Mouse (Mus musculus): Measurements from ENCODE around the gene Psmf1. TPM values are rescaled to one million over a fixed set of nuclear protein-coding genes. Genes with fewer than 3 reads are reported as not detected.

Psmf1 gene
- polyA plus RNA-seq, 1 experiment from 2014 or later = 45.8 TPM

DNA sequence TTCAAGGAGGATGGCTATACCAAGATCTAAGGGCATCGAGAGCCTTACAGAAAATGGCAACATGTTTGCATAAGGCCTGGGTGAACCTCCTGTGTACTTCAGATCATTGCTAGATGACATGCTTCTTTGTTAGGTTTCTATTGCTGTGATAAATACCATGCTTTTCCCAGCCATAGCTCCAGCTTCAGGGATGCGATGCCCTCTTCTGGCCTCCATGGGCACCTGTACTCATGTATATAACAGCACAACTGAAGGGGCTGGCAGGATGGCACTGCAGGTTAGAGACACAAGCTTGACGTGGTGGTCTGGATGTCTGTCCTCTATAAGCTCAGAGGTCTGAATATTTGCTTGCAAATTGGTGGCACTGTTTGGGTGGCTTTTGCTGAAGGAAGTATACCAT, 61.6 kb downstream of the Psmf1 start:
- H3K9me3 ChIP-seq (replicated peaks; ENCODE audit: control insufficient read depth, low read length) = no peaks in the 10 kb centered on the region
- DNase-seq (ENCODE audit: low spot score) (peak; percentile 44), ATAC-seq (replicated peaks; ENCODE audit: insufficient number of reproducible peaks, low FRiP score, low TSS enrichment, low read depth) (no peak)
- H3K9ac ChIP-seq (replicated peaks; ENCODE audit: low read length) = no peak overlapping the region
- H3K27ac ChIP-seq (replicated peaks; ENCODE audit: low read depth, low read length) = no peak overlapping the region
- WGBS = 56% methylated on average over 3 of the region's 3 CpGs
- H3K36me3 ChIP-seq (replicated peaks; ENCODE audit: control insufficient read depth, insufficient read depth, low read depth, low read length) = no peaks in the 10 kb centered on the region
- no peak overlapping the region for H3K4me3 ChIP-seq (ENCODE audit: low read depth, low read length)
- H3K4me1 ChIP-seq (ENCODE audit: control insufficient read depth, insufficient read depth, low read length) = no peaks in the 10 kb centered on the region
- no peak overlapping the region for H3K4me2 ChIP-seq (ENCODE audit: low read depth, low read length)
- no peaks in the 10 kb centered on the region for H3K27me3 ChIP-seq (ENCODE audit: control insufficient read depth, insufficient read depth, low read length)

DNA sequence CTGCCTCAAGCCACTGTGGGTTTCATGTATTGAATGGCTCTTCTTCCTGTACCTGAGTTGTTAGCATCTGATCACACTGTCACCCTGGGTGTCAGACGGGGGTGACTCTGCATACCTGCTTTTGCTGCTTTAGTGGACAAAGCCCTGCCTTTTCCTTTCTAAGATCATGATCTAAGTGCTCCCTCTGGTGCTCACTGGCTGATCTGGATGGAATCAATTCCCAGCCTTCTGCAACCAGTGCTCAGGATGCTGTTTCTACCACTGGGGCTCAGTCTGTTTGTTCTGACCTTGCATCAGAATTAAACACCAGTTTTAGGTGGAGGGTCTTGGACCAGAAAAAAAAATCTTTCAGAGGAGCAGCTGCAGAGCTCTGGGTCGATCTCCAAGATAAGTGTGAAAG, 67.8 kb downstream of the Psmf1 start:
- Histone ChIP-seq H3K27ac (replicated peaks; ENCODE audit: low read depth, low read length) (no peak overlapping the region), H3K4me1 (ENCODE audit: control insufficient read depth, insufficient read depth, low read length) (no peaks in the 10 kb centered on the region), H3K27me3 (ENCODE audit: control insufficient read depth, insufficient read depth, low read length) (no peaks in the 10 kb centered on the region), H3K9me3 (replicated peaks; ENCODE audit: control insufficient read depth, low read length) (no peaks in the 10 kb centered on the region), H3K4me3 (ENCODE audit: low read depth, low read length) (no peak overlapping the region), H3K9ac (replicated peaks; ENCODE audit: low read length) (no peak overlapping the region), H3K36me3 (replicated peaks; ENCODE audit: control insufficient read depth, insufficient read depth, low read depth, low read length) (no peaks in the 10 kb centered on the region), H3K4me2 (ENCODE audit: low read depth, low read length) (no peak overlapping the region)
- ATAC-seq (replicated peaks; ENCODE audit: insufficient number of reproducible peaks, low FRiP score, low TSS enrichment, low read depth) (no peak), DNase-seq (ENCODE audit: low spot score) (peak; percentile 15)
- WGBS = 62% methylated on average over 2 of the region's 2 CpGs

DNA sequence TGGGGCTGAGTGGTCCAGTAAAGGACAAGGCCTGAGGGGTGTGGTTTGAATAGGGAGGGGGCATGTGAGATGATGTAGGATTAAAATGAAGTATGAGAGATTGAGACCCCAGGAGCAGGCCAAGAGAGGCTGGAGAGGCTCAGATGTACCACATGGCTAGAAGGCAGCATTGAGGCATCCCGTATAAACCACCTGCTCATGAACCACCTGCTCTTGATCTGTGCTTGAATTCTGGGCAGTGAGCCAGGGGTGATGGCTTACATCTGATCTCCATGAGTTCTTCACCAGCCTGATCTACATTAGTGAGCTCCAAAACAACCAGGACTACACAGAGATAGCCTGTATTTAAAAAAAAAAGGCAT, 73.0 kb downstream of the Psmf1 start:
- WGBS = 75% methylated on average over 1 of the region's 1 CpGs
- H3K9ac ChIP-seq (replicated peaks; ENCODE audit: low read length) = no peak overlapping the region
- peak; percentile 52 for ATAC-seq (replicated peaks; ENCODE audit: insufficient number of reproducible peaks, low FRiP score, low TSS enrichment, low read depth)

DNA sequence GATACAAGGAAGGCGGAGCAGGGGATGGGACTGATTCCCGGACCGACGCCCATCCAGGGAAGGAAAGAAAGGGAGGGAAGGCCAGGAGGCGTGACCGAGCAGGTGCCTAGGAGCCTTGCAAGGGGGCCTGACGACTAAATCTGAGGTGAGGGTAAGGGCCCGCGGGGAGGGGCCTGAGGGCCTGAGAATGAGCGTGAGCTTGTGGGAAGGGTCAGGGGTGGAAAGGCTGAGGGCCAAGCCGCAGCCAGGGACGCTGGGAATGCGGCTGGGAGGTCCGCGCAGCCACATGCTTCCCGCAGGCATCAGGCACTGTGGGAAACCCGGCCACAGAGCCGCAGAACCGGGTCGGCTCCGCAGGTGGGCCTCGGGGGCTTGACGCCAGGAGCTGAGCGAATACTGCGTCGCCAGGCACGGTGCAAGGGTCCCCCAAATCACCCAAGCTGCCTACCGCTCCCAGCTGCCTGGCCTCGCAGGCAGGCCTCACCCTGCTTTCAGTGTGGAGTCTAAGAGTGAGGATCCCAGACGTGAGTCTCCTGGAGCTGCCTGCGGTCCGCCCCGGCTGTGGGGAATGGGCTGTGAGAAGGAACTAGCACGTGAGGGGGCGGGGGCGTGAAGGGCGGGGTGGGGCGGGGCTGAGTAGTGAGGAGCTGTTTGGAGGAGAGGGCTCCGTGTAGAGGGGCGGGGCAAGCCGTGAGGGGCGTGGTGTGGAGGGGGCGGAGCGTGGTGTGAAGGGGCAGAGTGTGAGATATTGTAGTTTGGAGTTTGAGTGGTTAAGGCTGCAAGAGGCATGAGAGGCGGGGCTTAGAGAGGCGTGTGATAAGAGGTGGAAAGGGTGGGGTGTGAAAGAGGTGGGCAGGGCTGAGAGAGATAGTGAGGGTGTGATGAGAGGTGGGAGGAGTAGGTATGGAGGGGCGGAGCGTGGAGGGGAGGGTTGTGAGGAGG, 73.7 kb downstream of the Psmf1 start:
- Histone ChIP-seq H3K27ac (replicated peaks; ENCODE audit: low read depth, low read length) (no peak overlapping the region), H3K9ac (replicated peaks; ENCODE audit: low read length) (no peak overlapping the region), H3K4me3 (ENCODE audit: low read depth, low read length) (no peak overlapping the region), H3K4me1 (ENCODE audit: control insufficient read depth, insufficient read depth, low read length) (no peaks in the 10 kb centered on the region), H3K36me3 (replicated peaks; ENCODE audit: control insufficient read depth, insufficient read depth, low read depth, low read length) (no peaks in the 10 kb centered on the region), H3K4me2 (ENCODE audit: low read depth, low read length) (peak overlapping the region; percentile 19; the same call in 1 of the 2 replicates), H3K27me3 (ENCODE audit: control insufficient read depth, insufficient read depth, low read length) (peaks cover 2% of the 10 kb centered on the region), H3K9me3 (replicated peaks; ENCODE audit: control insufficient read depth, low read length) (no peaks in the 10 kb centered on the region)
- WGBS = 41% methylated on average over 47 of the region's 48 CpGs
- ATAC-seq (replicated peaks; ENCODE audit: insufficient number of reproducible peaks, low FRiP score, low TSS enrichment, low read depth) (peak; percentile 48), DNase-seq (ENCODE audit: low spot score) (no peak)

More for the DNA sequence above, 73.0 kb downstream of the Psmf1 start:
- peaks cover 2% of the 10 kb centered on the region for H3K27me3 ChIP-seq (ENCODE audit: control insufficient read depth, insufficient read depth, low read length)
- H3K4me1 ChIP-seq (ENCODE audit: control insufficient read depth, insufficient read depth, low read length) = no peaks in the 10 kb centered on the region
- no peak overlapping the region for H3K4me3 ChIP-seq (ENCODE audit: low read depth, low read length)
- H3K27ac ChIP-seq (replicated peaks; ENCODE audit: low read depth, low read length) = no peak overlapping the region
- no peak for DNase-seq (ENCODE audit: low spot score)
- no peaks in the 10 kb centered on the region for H3K36me3 ChIP-seq (replicated peaks; ENCODE audit: control insufficient read depth, insufficient read depth, low read depth, low read length)
- no peak overlapping the region for H3K4me2 ChIP-seq (ENCODE audit: low read depth, low read length)
- H3K9me3 ChIP-seq (replicated peaks; ENCODE audit: control insufficient read depth, low read length) = no peaks in the 10 kb centered on the region

DNA sequence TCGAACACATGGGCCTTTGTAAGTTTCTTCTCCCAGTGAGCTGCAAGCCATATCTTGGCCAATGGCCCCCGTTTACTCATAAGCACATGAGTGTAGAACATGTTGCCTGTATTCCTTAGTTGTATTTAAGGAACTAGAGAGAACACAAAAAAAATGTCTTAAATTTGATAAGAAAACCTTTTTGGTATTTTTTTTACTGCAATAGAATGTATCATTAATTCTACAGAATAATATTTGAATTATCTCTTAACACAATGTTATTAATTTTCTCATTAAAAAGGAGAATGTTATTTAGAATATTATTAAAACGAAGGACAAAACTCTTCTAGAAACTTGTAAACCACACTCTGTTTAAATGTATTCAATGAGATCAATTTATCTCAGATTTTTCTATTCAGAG, 75.6 kb downstream of the Psmf1 start, which contains the start of gene Rad21l:
TSS of gene Rad21l (minus strand) at position 101 of the 400 bp plus-strand sequence.
- no peak for ATAC-seq (replicated peaks; ENCODE audit: insufficient number of reproducible peaks, low FRiP score, low TSS enrichment, low read depth)
- no peak within 1 kb of the TSS for H3K4me2 ChIP-seq (ENCODE audit: low read depth, low read length)
- H3K27me3 ChIP-seq (ENCODE audit: control insufficient read depth, insufficient read depth, low read length) = peaks cover 2% of the 10 kb centered on the region
- WGBS = 70% methylated on average over 3 of the region's 3 CpGs
- no peaks in the 10 kb centered on the region for H3K36me3 ChIP-seq (replicated peaks; ENCODE audit: control insufficient read depth, insufficient read depth, low read depth, low read length)
- H3K9ac ChIP-seq (replicated peaks; ENCODE audit: low read length) = no peak within 1 kb of the TSS
- no peaks in the 10 kb centered on the region for H3K4me1 ChIP-seq (ENCODE audit: control insufficient read depth, insufficient read depth, low read length)
- H3K27ac ChIP-seq (replicated peaks; ENCODE audit: low read depth, low read length) = no peak within 1 kb of the TSS
- DNase-seq (ENCODE audit: low spot score) = no peak
- H3K4me3 ChIP-seq (ENCODE audit: low read depth, low read length) = no peak within 1 kb of the TSS
- H3K9me3 ChIP-seq (replicated peaks; ENCODE audit: control insufficient read depth, low read length) = no peaks in the 10 kb centered on the region

Other genes with a start within 250 kb of the Psmf1 start
- 578 and 583 TPM in 2 replicates for gene Fkbp1a, start 201.7 kb downstream of the Psmf1 start, polyA plus RNA-seq (2014; fragmentation: Nextera tagmentation; extraction: Ambion mirVana)
- 0.59 and 1.0 TPM in 2 replicates for gene Sdcbp2, start 171.6 kb downstream of the Psmf1 start, polyA plus RNA-seq (2014; fragmentation: Nextera tagmentation; extraction: Ambion mirVana)
- 0.72 and 1.1 TPM in 2 replicates for gene Snph, start 111.6 kb downstream of the Psmf1 start, polyA plus RNA-seq (2014; fragmentation: Nextera tagmentation; extraction: Ambion mirVana)
- 0.13 TPM in 1 of 2 replicates, not detected in the other for gene Rad21l, start 75.7 kb downstream of the Psmf1 start, polyA plus RNA-seq (2014; fragmentation: Nextera tagmentation; extraction: Ambion mirVana)
- gene Tmem74b, start 42.2 kb downstream of the Psmf1 start, polyA plus RNA-seq (2014; fragmentation: Nextera tagmentation; extraction: Ambion mirVana) = 2.4 and 2.7 TPM in 2 replicates
- 0.36 and 0.71 TPM in 2 replicates for gene Rspo4, start 98.7 kb upstream of the Psmf1 start, polyA plus RNA-seq (2014; fragmentation: Nextera tagmentation; extraction: Ambion mirVana)
- 0.45 and 0.52 TPM in 2 replicates for gene Angpt4, start 167.0 kb upstream of the Psmf1 start, polyA plus RNA-seq (2014; fragmentation: Nextera tagmentation; extraction: Ambion mirVana)
- 31.7 and 34.8 TPM in 2 replicates for gene Fam110a, start 236.0 kb upstream of the Psmf1 start, polyA plus RNA-seq (2014; fragmentation: Nextera tagmentation; extraction: Ambion mirVana)